Mouse (Mus musculus): ENCODE results near the gene Slk. TPM values are rescaled to one million over a fixed set of nuclear protein-coding genes. Genes with fewer than 3 reads are reported as not detected.

Slk gene
- polyA plus RNA-seq, 1 experiment from 2014 or later, result 26.5 TPM

- Histone ChIP-seq H3K4me3 (ENCODE audit: control insufficient read depth in 1 of 2, insufficient read depth in 1 of 2, low read depth in 1 of 2, low read length in 2 of 2) (no peak overlapping the region), H3K27ac (replicated peaks in 1 of 2; ENCODE audit: control insufficient read depth in 1 of 2, insufficient read depth in 1 of 2, low read depth in 2 of 2, low read length in 2 of 2) (no peak overlapping the region), H3K36me3 (ENCODE audit: control insufficient read depth, insufficient read depth, low read length) (no peaks in the 10 kb centered on the region), H3K4me2 (ENCODE audit: low read length) (no peak overlapping the region), H3K27me3 (ENCODE audit: control insufficient read depth, insufficient read depth, low read length) (no peaks in the 10 kb centered on the region), H3K9me3 (ENCODE audit: control insufficient read depth, low read length) (no peaks in the 10 kb centered on the region), H3K9ac (ENCODE audit: low read length) (no peak overlapping the region), H3K4me1 (ENCODE audit: control insufficient read depth in 2 of 2, insufficient read depth in 2 of 2, low read length in 2 of 2) (no peaks in the 10 kb centered on the region)
- WGBS, result 60% methylated on average over 12 of the region's 12 CpGs
- ATAC-seq (ENCODE audit: insufficient number of reproducible peaks, insufficient read depth, low FRiP score, low read depth), result no peak
Measured at GRCm38 (mm10) chr19:47678675-47679074, 99.2 kb downstream of the Slk start.

- 65% methylated on average over 7 of the region's 7 CpGs for WGBS
Measured at GRCm38 (mm10) chr19:47689592-47689991, 110.1 kb downstream of the Slk start.

GRCm38 (mm10) chr19:47691994-47692393 lies 112.5 kb downstream of the Slk start, which contains the start of gene Col17a1:
Col17a1 (minus strand) TSS chr19:47692094.
- H3K27ac ChIP-seq (replicated peaks in 1 of 2; ENCODE audit: control insufficient read depth in 1 of 2, insufficient read depth in 1 of 2, low read depth in 2 of 2, low read length in 2 of 2), result no peak within 1 kb of the TSS
- no peaks in the 10 kb centered on the region; the same call in 1 of the 2 replicates for H3K27me3 ChIP-seq (ENCODE audit: control insufficient read depth, insufficient read depth, low read length)
- H3K4me2 ChIP-seq (ENCODE audit: low read length), result no peak within 1 kb of the TSS
- no peak within 1 kb of the TSS for H3K9ac ChIP-seq (ENCODE audit: low read length)
- no peak within 1 kb of the TSS for H3K4me3 ChIP-seq (ENCODE audit: control insufficient read depth in 1 of 2, insufficient read depth in 1 of 2, low read depth in 1 of 2, low read length in 2 of 2)
- no peaks in the 10 kb centered on the region for H3K4me1 ChIP-seq (ENCODE audit: control insufficient read depth in 2 of 2, insufficient read depth in 2 of 2, low read length in 2 of 2)
- no peak for ATAC-seq (ENCODE audit: insufficient number of reproducible peaks, insufficient read depth, low FRiP score, low read depth)
- WGBS, result 79% methylated on average over 6 of the region's 6 CpGs
- H3K36me3 ChIP-seq (ENCODE audit: control insufficient read depth, insufficient read depth, low read length), result no peaks in the 10 kb centered on the region
- no peaks in the 10 kb centered on the region for H3K9me3 ChIP-seq (ENCODE audit: control insufficient read depth, low read length)

More at GRCm38 (mm10) chr19:47689592-47689991, 110.1 kb downstream of the Slk start:
- no peak overlapping the region for H3K9ac ChIP-seq (ENCODE audit: low read length)
- no peaks in the 10 kb centered on the region; the same call in 1 of the 2 replicates for H3K27me3 ChIP-seq (ENCODE audit: control insufficient read depth, insufficient read depth, low read length)
- H3K4me3 ChIP-seq (ENCODE audit: control insufficient read depth in 1 of 2, insufficient read depth in 1 of 2, low read depth in 1 of 2, low read length in 2 of 2), result no peak overlapping the region
- no peak overlapping the region for H3K4me2 ChIP-seq (ENCODE audit: low read length)
- ATAC-seq (ENCODE audit: insufficient number of reproducible peaks, insufficient read depth, low FRiP score, low read depth), result no peak
- no peaks in the 10 kb centered on the region for H3K9me3 ChIP-seq (ENCODE audit: control insufficient read depth, low read length)
- H3K36me3 ChIP-seq (ENCODE audit: control insufficient read depth, insufficient read depth, low read length), result no peaks in the 10 kb centered on the region
- no peak overlapping the region for H3K27ac ChIP-seq (replicated peaks in 1 of 2; ENCODE audit: control insufficient read depth in 1 of 2, insufficient read depth in 1 of 2, low read depth in 2 of 2, low read length in 2 of 2)
- no peaks in the 10 kb centered on the region for H3K4me1 ChIP-seq (ENCODE audit: control insufficient read depth in 2 of 2, insufficient read depth in 2 of 2, low read length in 2 of 2)

Other genes starting within 250 kb of the Slk start
- gene Sh3pxd2a, start 115.3 kb upstream of the Slk start, polyA plus RNA-seq (2014; fragmentation: Nextera tagmentation; extraction: Ambion mirVana), result 8.5 and 9.7 TPM in 2 replicates
- 38.2 and 38.9 TPM in 2 replicates for gene Stn1, start 42.2 kb upstream of the Slk start, polyA plus RNA-seq (2014; fragmentation: Nextera tagmentation; extraction: Ambion mirVana)
- 0.46 and 0.75 TPM in 2 replicates for gene Col17a1, start 112.4 kb downstream of the Slk start, polyA plus RNA-seq (2014; fragmentation: Nextera tagmentation; extraction: Ambion mirVana)
- 213 and 217 TPM in 2 replicates for gene Sfr1, start 152.0 kb downstream of the Slk start, polyA plus RNA-seq (2014; fragmentation: Nextera tagmentation; extraction: Ambion mirVana)